Mouse (Mus musculus) heart, embryonic 12.5 days (tissue): ENCODE results near the gene Ddr2. TPM values are rescaled to one million over a fixed set of nuclear protein-coding genes. Genes with fewer than 3 reads are reported as not detected.

Experiments
- ATAC-seq: fragments of 200-750 bp; cut with Nextera tagmentation; 2 replicates; pipeline ENCODE4 v1.8.0; 2017; ENCODE audit warnings: moderate TSS enrichment, moderate library complexity; ENCODE audit not compliant: insufficient number of reproducible peaks, low FRiP score
- H3K27ac ChIP-seq: fragments of 300-500 bp; sonication (generic); 2 replicates; pipeline ENCODE4 v1.5.1; 2016; ENCODE audit warnings: mild to moderate bottlenecking, moderate library complexity; ENCODE audit not compliant: poor library complexity, severe bottlenecking
- H3K27me3 ChIP-seq: fragments of 300-500 bp; sonication (generic); replicated peaks from 2 replicates; pipeline ENCODE4 v1.6.1; 2016; ENCODE audit warnings: mild to moderate bottlenecking, moderate library complexity
- H3K36me3 ChIP-seq: fragments of 300-500 bp; sonication (generic); 2 replicates; pipeline ENCODE4 v1.6.1; 2016; ENCODE audit warnings: mild to moderate bottlenecking, moderate library complexity
- H3K4me1 ChIP-seq: fragments of 300-500 bp; sonication (generic); replicated peaks from 2 replicates; pipeline ENCODE4 v1.6.1; 2016; ENCODE audit warnings: mild to moderate bottlenecking
- H3K4me2 ChIP-seq: fragments of 300-500 bp; sonication (generic); 2 replicates; pipeline ENCODE4 v1.6.1; 2016; ENCODE audit warnings: mild to moderate bottlenecking, moderate library complexity
- H3K4me3 ChIP-seq: fragments of 300-500 bp; sonication (generic); 2 replicates; pipeline ENCODE4 v1.5.1; 2016; ENCODE audit warnings: mild to moderate bottlenecking
- H3K9ac ChIP-seq: fragments of 300-500 bp; sonication (generic); 2 replicates; pipeline ENCODE4 v1.6.1; 2016; ENCODE audit warnings: mild to moderate bottlenecking, moderate library complexity
- H3K9me3 ChIP-seq: fragments of 300-500 bp; sonication (generic); replicated peaks from 2 replicates; pipeline ENCODE4 v1.6.1; 2016; ENCODE audit warnings: mild to moderate bottlenecking, moderate library complexity
- whole genome bisulfite sequencing: fragments of 180-500 bp; shearing (Covaris S2); methylation state at CpG from one replicate; pipeline ENCODE4 v1.1.7; 2016; 5-methylcytosine and 5-hydroxymethylcytosine counted together
- polyA plus RNA-seq: library from polyadenylated mRNA; unstranded; fragments of >200 nt; fragmentation: Nextera tagmentation; extraction: Ambion mirVana; gene quantifications from 2 replicates; pipeline ENCODE4 v1.2.1, GENCODE M21; 2016

Ddr2 gene
- polyA plus RNA-seq, 1 experiment from 2014 or later, result 7.6 TPM

DNA sequence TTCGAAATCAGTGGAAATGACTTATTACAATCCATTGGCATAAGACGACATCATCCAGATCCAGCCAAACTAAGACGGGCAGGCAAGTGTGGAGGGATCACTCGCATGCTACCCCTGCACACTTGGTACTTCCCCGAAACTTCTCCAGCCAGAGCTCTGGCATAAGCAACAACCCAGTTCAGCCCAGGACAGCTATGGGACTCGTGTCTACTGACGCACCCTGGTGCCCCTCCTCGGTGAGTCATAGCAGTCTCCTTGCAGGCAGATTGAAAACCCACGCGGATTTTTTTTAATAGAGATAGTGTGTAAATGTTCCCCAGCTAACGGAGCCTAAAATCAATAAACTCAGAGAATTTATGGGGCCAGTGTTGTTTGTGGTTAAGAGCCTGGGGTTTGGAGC, 52.5 kb downstream of the Ddr2 start:
- Histone ChIP-seq H3K4me1 (no peaks in the 10 kb centered on the region; the same call in 1 of the 2 replicates), H3K4me2 (no peak overlapping the region), H3K9ac (no peak overlapping the region), H3K4me3 (no peak overlapping the region), H3K9me3 (0 out of 2 replicates have a peak, but pooled peaks cover 6% of the 10 kb centered on the region), H3K27me3 (no peaks in the 10 kb centered on the region), H3K27ac (no peak overlapping the region), H3K36me3 (no peaks in the 10 kb centered on the region)
- WGBS, result 86% methylated on average over 11 of the region's 11 CpGs
- no peak for ATAC-seq

DNA sequence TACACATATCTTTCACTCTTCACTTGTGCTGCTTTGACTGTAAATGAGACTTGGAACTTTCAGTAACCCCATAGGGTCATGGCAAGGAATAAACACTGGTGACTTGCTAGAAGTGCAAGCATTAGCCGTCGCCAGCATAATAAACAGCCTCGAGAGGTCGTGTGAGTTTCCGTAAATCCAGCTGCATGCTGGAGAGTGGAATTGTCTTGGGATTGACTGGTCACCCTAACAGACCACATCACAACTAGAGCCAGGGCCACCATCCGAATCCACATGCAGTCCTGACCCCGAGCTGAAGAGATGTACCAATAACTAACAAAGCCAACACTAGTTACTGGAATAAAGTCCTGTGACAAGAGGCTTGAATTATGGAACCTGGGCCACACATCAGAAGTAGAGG, 53.0 kb downstream of the Ddr2 start:
- no peak overlapping the region for H3K4me2 ChIP-seq
- 0 out of 2 replicates have a peak, but pooled peaks cover 6% of the 10 kb centered on the region for H3K9me3 ChIP-seq
- no peak overlapping the region for H3K27ac ChIP-seq
- no peak overlapping the region for H3K4me3 ChIP-seq
- no peaks in the 10 kb centered on the region for H3K36me3 ChIP-seq
- H3K27me3 ChIP-seq, result no peaks in the 10 kb centered on the region
- WGBS, result 79% methylated on average over 7 of the region's 7 CpGs
- no peak for ATAC-seq
- H3K4me1 ChIP-seq, result no peaks in the 10 kb centered on the region; the same call in 1 of the 2 replicates
- no peak overlapping the region for H3K9ac ChIP-seq

DNA sequence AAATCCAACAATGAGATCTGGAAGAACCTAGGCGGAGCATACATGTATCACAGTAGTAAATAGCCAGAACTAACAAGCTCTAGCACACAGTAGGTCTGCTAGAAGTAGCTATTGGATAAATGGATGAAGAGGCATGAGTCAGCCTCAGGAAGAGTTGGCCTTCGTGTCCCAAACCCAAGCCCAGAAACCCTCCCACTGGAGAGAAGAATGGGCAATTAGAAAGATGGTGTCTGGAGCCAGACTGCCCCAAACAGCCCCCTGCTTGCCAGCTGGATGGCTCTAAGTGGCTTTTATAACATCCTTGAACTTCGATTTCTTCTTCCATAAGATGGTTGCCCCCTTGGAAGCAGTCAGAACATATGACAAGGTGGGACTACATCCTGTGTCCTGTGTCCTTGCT, 53.6 kb downstream of the Ddr2 start:
- no peak for ATAC-seq
- Histone ChIP-seq H3K36me3 (no peaks in the 10 kb centered on the region), H3K4me1 (no peaks in the 10 kb centered on the region; the same call in 1 of the 2 replicates), H3K9me3 (0 out of 2 replicates have a peak, but pooled peaks cover 6% of the 10 kb centered on the region), H3K4me3 (no peak overlapping the region), H3K27me3 (no peaks in the 10 kb centered on the region), H3K9ac (no peak overlapping the region), H3K27ac (no peak overlapping the region), H3K4me2 (no peak overlapping the region)
- 84% methylated on average over 3 of the region's 3 CpGs for WGBS

DNA sequence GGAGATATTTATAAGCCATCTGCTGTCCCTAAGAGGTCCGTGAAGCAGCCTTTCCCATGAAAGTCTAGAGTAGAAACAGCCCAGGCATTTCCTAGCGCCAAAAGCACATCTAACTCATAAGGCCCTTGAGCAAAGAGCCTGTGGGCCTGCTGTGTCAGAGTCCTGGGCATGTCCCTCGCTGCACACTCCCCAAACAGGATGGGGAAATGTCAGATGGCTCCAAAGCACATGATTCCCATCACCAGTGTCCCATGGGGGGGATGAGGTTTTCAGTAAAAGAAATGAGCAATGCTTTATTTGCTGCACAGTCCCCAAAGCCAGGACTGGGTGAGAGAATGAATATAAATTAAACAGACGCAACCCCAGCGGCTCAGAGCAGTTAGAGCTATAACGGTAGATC, 54.3 kb downstream of the Ddr2 start:
- Histone ChIP-seq H3K4me3 (no peak overlapping the region), H3K36me3 (no peaks in the 10 kb centered on the region), H3K4me2 (no peak overlapping the region), H3K9me3 (0 out of 2 replicates have a peak, but pooled peaks cover 6% of the 10 kb centered on the region), H3K9ac (no peak overlapping the region), H3K4me1 (no peaks in the 10 kb centered on the region; the same call in 1 of the 2 replicates), H3K27me3 (no peaks in the 10 kb centered on the region), H3K27ac (no peak overlapping the region)
- WGBS, result 67% methylated on average over 6 of the region's 6 CpGs
- ATAC-seq, result no peak

DNA sequence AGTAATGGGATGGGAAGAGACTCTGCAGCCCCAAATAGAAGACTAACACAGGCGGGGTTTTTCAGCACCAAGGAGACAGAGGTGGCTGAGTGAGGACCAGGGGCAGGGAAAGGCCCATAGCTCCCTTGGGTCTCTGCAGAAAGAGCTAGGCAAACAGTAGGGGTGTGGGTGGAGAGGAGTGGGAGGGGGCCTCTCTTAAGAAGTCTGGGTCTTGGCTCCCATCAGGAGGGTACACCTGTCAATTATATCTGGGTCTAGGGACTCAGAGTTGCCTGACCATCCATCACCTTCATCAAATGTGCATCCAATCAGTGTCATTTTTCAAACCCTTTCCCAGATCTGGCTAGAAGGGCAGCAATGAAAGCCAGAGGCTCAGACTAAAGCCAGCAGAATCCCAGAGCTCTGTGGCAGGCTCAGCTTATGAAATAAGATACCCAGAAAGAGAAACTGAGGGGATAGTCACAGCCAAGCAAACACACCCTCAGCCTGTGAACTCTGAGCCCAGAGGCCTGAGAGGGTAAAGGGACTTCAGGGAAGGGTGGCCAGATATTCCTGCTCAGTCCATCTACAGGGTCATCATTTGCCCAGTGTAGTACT, 58.0 kb downstream of the Ddr2 start:
- Histone ChIP-seq H3K27me3 (no peaks in the 10 kb centered on the region), H3K27ac (no peak overlapping the region), H3K4me2 (no peak overlapping the region), H3K4me1 (no peaks in the 10 kb centered on the region), H3K36me3 (no peaks in the 10 kb centered on the region), H3K4me3 (no peak overlapping the region), H3K9ac (no peak overlapping the region), H3K9me3 (no peaks in the 10 kb centered on the region)
- WGBS, result 68% methylated on average over 1 of the region's 1 CpGs
- no peak for ATAC-seq

DNA sequence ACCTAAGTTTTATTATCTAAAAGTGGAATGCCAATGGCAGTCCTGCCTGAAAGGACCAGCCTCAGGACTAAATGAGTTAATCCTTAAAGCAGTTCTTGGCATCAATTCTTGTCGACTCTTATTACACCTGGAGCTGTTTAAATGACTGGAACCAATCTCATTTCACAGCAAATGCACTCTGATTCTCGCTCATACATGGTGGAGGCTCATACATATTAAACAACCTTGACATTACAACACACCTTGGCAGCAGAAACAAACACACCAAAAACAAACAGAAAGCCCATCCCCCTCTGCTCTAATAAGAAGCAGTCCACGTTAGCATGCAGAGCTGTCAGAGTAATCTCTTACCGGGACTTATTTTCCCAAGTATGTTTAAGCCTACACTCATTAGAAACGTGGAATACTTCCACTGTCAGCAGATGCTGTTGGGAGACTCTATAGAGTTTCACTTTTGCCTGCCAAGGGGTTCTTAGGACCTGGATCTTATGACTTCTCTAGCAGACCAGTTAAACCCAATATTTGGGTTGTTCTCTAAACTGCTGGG, 58.9 kb downstream of the Ddr2 start:
- WGBS, result 71% methylated on average over 5 of the region's 5 CpGs
- no peak for ATAC-seq
- H3K4me1 ChIP-seq, result no peaks in the 10 kb centered on the region
- no peak overlapping the region for H3K4me3 ChIP-seq
- H3K4me2 ChIP-seq, result no peak overlapping the region
- H3K27me3 ChIP-seq, result no peaks in the 10 kb centered on the region
- no peaks in the 10 kb centered on the region for H3K36me3 ChIP-seq
- no peak overlapping the region for H3K27ac ChIP-seq
- no peak overlapping the region for H3K9ac ChIP-seq
- H3K9me3 ChIP-seq, result no peaks in the 10 kb centered on the region

DNA sequence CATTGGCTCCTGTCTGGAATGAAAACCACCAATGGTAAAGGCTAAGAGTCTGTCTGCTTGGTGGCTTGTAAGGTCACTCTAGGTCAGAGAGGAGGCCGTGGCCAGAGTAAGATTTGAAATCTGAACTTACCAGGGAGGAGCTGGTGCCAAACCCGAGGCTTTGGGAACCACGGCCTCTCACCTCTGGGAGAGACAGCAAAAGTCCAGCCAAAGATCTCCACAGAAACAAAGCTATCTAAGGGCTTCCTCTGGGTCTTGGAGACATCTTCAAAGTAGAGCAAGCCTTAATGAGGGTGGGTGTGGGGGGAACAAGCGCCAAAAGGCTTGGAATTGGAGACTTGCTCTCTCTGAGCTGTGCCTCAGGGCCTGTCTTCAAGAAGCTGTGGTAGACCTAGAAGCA, 62.1 kb downstream of the Ddr2 start:
- Histone ChIP-seq H3K4me3 (no peak overlapping the region), H3K4me1 (no peaks in the 10 kb centered on the region), H3K27me3 (no peaks in the 10 kb centered on the region), H3K9ac (no peak overlapping the region), H3K4me2 (no peak overlapping the region), H3K36me3 (no peaks in the 10 kb centered on the region), H3K9me3 (no peaks in the 10 kb centered on the region), H3K27ac (no peak overlapping the region)
- 82% methylated on average over 4 of the region's 4 CpGs for WGBS
- no peak for ATAC-seq

DNA sequence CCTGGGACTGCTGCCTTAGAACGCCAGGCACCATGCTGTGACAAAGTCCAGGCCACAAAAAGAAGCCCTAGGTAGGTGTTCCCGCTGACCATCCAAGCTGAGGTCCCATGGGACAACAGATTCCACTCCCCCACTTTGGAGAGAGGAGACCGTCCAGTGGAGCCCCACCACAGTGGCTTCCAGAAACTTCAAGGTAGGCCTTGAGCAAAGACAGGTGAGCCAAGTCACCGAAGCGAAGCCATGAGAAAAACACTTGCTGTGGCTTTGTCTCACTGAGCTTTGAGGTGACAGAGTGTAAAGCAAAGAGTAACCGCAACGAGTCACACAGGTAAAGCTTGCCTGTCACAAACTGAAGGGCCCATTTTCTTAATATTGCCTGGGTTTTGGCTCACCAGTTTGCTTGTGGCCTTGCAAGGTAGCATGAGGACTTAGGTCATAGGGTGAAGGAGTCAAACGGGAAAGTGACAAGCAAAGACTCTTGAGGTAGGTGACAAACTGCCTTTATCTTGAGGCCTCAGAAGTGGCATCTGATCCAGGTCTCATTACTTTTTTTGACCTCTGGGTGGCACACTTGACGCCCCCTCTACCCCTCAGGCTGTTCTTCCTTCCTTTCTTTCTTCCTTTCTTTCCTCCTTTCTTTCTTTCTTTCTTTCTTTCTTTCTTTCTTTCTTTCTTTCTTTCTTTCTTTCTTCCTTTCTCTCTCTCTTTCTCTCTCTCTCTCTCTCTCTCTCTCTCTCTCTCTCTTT, 65.7 kb downstream of the Ddr2 start:
- no peak for ATAC-seq
- Histone ChIP-seq H3K4me3 (no peak overlapping the region), H3K9me3 (no peaks in the 10 kb centered on the region), H3K27ac (no peak overlapping the region), H3K36me3 (no peaks in the 10 kb centered on the region), H3K4me2 (no peak overlapping the region), H3K9ac (no peak overlapping the region), H3K4me1 (no peaks in the 10 kb centered on the region), H3K27me3 (no peaks in the 10 kb centered on the region)
- WGBS, result 72% methylated on average over 9 of the region's 9 CpGs

DNA sequence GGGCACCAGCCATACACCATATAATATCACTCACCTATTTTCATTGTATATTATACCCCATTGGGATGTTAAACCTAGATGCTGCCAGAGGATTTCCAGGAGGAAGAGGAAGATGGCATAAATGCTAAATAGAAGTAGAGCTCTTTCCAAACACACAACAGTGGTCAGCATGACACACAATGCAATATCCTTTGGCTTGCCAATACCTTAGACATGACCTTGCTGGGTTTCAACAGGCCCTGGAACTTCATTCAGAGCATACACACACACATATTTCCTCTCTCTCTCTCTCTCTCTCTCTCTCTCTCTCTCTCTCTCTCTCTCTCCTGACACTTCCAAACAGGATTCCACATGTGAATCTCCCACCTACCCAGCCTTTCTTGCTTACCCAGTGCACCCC, 66.8 kb downstream of the Ddr2 start:
- H3K36me3 ChIP-seq, result no peaks in the 10 kb centered on the region
- H3K4me2 ChIP-seq, result no peak overlapping the region
- H3K9me3 ChIP-seq, result no peaks in the 10 kb centered on the region
- H3K9ac ChIP-seq, result no peak overlapping the region
- no peak overlapping the region for H3K27ac ChIP-seq
- H3K4me3 ChIP-seq, result no peak overlapping the region
- ATAC-seq, result no peak
- H3K4me1 ChIP-seq, result no peaks in the 10 kb centered on the region
- no peaks in the 10 kb centered on the region for H3K27me3 ChIP-seq

DNA sequence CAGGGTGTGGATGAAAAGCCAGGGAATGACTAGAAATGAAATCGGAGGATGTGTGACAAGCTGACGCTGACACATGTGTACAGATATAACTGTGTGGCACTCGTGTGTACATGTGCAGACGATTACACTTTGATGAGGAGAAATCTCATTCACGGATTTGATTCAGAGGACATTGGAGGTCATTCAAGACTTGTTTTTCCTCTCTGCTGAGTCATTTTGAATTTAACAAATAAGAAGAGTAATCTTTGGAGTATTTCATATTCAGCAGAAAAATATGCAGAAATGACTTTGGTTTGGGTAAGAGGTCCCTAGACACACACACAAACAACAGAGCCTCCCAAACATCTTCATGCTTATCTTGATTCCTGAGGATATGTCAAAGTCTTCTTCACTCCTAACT, 67.6 kb downstream of the Ddr2 start:
- no peak overlapping the region for H3K9ac ChIP-seq
- H3K4me1 ChIP-seq, result no peaks in the 10 kb centered on the region
- no peaks in the 10 kb centered on the region for H3K27me3 ChIP-seq
- no peak overlapping the region for H3K27ac ChIP-seq
- WGBS, result 82% methylated on average over 5 of the region's 5 CpGs
- no peaks in the 10 kb centered on the region for H3K9me3 ChIP-seq
- no peaks in the 10 kb centered on the region for H3K36me3 ChIP-seq
- H3K4me2 ChIP-seq, result no peak overlapping the region
- no peak for ATAC-seq
- no peak overlapping the region for H3K4me3 ChIP-seq

DNA sequence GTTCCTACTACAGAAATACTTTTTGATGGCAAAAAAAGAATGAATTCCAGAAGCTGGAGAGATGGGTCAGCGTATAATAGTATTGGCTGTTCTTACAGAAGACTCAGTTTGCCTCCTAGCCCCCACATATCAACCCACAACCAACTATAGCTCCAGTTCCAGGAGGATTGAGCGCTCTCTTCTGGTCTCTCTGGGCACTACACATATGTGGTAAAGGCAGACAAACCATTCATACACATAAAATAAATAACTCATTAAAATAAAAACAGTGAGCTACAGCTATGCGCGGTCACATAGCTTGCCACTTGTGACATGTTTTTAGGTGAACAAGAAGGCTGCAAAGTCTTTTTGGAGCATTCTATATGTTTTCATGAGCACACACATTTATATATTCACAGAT, 71.2 kb downstream of the Ddr2 start:
- H3K4me3 ChIP-seq, result no peak overlapping the region
- 69% methylated on average over 4 of the region's 4 CpGs for WGBS
- H3K36me3 ChIP-seq, result no peaks in the 10 kb centered on the region
- ATAC-seq, result no peak
- H3K4me2 ChIP-seq, result no peak overlapping the region
- H3K4me1 ChIP-seq, result no peaks in the 10 kb centered on the region
- H3K27ac ChIP-seq, result no peak overlapping the region
- no peaks in the 10 kb centered on the region for H3K27me3 ChIP-seq
- H3K9me3 ChIP-seq, result no peaks in the 10 kb centered on the region
- no peak overlapping the region for H3K9ac ChIP-seq
